Mouse (Mus musculus): ENCODE data around the gene Ccdc124. TPM values are rescaled to one million over a fixed set of nuclear protein-coding genes. Genes with fewer than 3 reads are reported as not detected.
"Not testable (repeated sequence)": the region's sequence is repeated elsewhere in the genome, so short reads cannot be mapped to it uniquely, and the experiment has no call there.

Gene Ccdc124
- total and polyA plus RNA-seq, 3 experiments, result 52.5 to 65.0 (median 65.0) TPM

- not testable (repeated sequence) for DNase-seq
Observed at GRCm38 (mm10) chr8:70895571-70896259, 22.0 kb upstream of the Ccdc124 start.

GRCm38 (mm10) chr8:70894771-70895545 lies 21.2 kb upstream of the Ccdc124 start:
- no peak for DNase-seq

GRCm38 (mm10) chr8:70894385-70894720 lies 20.6 kb upstream of the Ccdc124 start:
- DNase-seq, result no peak

GRCm38 (mm10) chr8:70893656-70894384 lies 20.1 kb upstream of the Ccdc124 start:
- DNase-seq, result peak; percentile 70

GRCm38 (mm10) chr8:70892896-70893655 lies 19.3 kb upstream of the Ccdc124 start:
- no peak for DNase-seq

- no peak for DNase-seq
Observed at GRCm38 (mm10) chr8:70892022-70892895, 18.5 kb upstream of the Ccdc124 start, which contains the start of gene Slc5a5. Gene Slc5a5 (minus strand): TSS chr8:70892757.

GRCm38 (mm10) chr8:70891356-70891755 lies 17.6 kb upstream of the Ccdc124 start:
- no peak for DNase-seq

- DNase-seq, result no peak
Observed at GRCm38 (mm10) chr8:70890656-70891055, 16.9 kb upstream of the Ccdc124 start.

- DNase-seq, result no peak
Observed at GRCm38 (mm10) chr8:70887669-70888068, 13.9 kb upstream of the Ccdc124 start.

- DNase-seq, result no peak
Observed at GRCm38 (mm10) chr8:70885612-70886011, 11.9 kb upstream of the Ccdc124 start.

- no peak for DNase-seq
Observed at GRCm38 (mm10) chr8:70884683-70885082, 10.9 kb upstream of the Ccdc124 start.

GRCm38 (mm10) chr8:70884186-70884585 lies 10.5 kb upstream of the Ccdc124 start:
- no peak for DNase-seq

- DNase-seq, result no peak
Observed at GRCm38 (mm10) chr8:70880546-70880945, 6.8 kb upstream of the Ccdc124 start.

GRCm38 (mm10) chr8:70880126-70880525 lies 6.4 kb upstream of the Ccdc124 start:
- peak; percentile 55 for DNase-seq

- no peak for DNase-seq
Observed at GRCm38 (mm10) chr8:70879500-70879899, 5.8 kb upstream of the Ccdc124 start.

- no peak for DNase-seq
Observed at GRCm38 (mm10) chr8:70878178-70878577, 4.4 kb upstream of the Ccdc124 start.

- DNase-seq, result no peak
Observed at GRCm38 (mm10) chr8:70876382-70876781, 2.6 kb upstream of the Ccdc124 start.

- no peak for DNase-seq
Observed at GRCm38 (mm10) chr8:70874441-70874840, 706 bp upstream of the Ccdc124 start.

GRCm38 (mm10) chr8:70872643-70873363 lies 932 bp downstream of the Ccdc124 start:
- no peak for DNase-seq

GRCm38 (mm10) chr8:70871195-70871807 lies 2.4 kb downstream of the Ccdc124 start:
- no peak for DNase-seq
